Mouse (Mus musculus) heart, postnatal 36 days (tissue): Measurements from ENCODE around the gene Mapre1. TPM values are rescaled to one million over a fixed set of nuclear protein-coding genes. Genes with fewer than 3 reads are reported as not detected.
"Not testable (repeated sequence)": the region's sequence is repeated elsewhere in the genome, so short reads cannot be mapped to it uniquely, and the experiment has no call there.

Experiments used
- DNase-seq, 2 experiments: peaks; one replicate each; pipeline ENCODE4 v3.0.0; 2021 to 2022
- intact Hi-C: fragments of 180-260 bp; cut with DNase I; formaldehyde crosslinking; loops from one replicate; pipeline ENCODE4 v1.15.1; 2025
- total RNA-seq, 2 experiments: library from RNA; stranded (reverse); gene quantifications; 2 replicates each; pipeline ENCODE4 v1.2.3; 2021

Gene Mapre1
- total RNA-seq, result 10 to 100 TPM; 51.4 to 57.7 TPM

GRCm38 (mm10) chr2:153740500-153741436, at the start of gene Mapre1:
Gene Mapre1 (plus strand): TSS chr2:153741274.
- peak; percentile 99 for DNase-seq
- intact Hi-C loops, result no loop called here

DNA sequence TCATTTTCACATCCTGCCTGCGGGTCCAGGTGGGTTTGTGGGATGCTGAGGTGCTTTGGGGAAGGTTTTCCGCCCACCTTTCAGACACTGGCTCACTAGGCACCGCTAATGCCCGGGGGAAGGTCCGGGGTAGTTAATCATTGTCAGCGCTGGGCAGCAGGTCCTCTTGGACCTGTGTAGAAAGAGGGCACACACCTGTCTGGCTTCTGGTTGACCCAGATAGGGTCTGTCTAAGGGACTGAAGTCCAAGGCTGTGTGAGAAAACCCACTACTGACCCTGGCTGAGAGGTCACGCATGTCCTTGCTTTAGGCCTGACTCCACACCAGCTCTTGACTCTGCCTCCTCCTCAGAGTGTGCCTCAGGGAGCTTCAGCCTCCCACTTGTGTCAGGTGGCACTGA, 47.7 kb upstream of the Mapre1 start:
- intact Hi-C loops, DNase-seq: not testable (repeated sequence)

- peak; percentile 27 to 61 for DNase-seq
- intact Hi-C loops, result no loop called here
Measured at GRCm38 (mm10) chr2:153694462-153695085, 46.5 kb upstream of the Mapre1 start.

GRCm38 (mm10) chr2:153696352-153696751, 44.7 kb upstream of the Mapre1 start, which contains the start of gene Dnmt3c:
Gene Dnmt3c (plus strand): TSS chr2:153696652.
- intact Hi-C loops, result no loop called here
- no peak for DNase-seq

- no peak for DNase-seq
- intact Hi-C loops, result no loop called here
Measured at GRCm38 (mm10) chr2:153703389-153703788, 37.7 kb upstream of the Mapre1 start.

DNA sequence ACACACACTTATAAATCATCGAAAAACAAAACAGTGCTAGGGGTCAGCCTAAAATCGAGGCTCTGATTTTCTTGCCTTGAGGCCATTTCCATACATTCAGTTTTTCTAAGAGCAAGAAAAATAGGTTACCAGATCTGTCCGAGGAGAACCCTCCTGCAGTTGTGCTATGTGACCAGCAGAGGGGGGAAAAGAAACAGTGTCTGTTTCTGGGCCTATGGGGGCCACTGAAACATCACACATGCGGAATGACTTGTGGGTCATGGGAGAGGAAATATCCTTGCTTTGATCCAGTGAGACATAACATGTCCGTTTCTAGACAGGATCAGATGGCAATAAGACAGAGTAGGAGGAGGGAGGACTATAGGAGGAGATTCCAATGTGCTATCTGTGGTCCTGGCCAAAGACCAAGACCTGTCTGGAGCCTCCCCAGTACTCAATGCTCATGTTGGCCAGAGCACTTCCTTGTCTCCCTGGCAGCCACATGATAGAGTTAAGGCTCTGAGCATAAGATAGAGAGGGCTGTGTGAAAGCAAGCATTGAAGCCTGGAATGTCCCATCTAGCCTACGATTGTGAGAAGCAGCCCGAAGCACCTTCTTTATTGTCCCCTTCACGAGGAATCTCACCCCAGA, 30.3 kb upstream of the Mapre1 start:
- intact Hi-C loops, result loop anchor here (1.0 to 5.0 kb wide), 3 partner anchors 84 to 221 kb away; no protein-coding TSS in a partner anchor
- DNase-seq, result peak; percentile 6 to 21

GRCm38 (mm10) chr2:153712646-153713091, 28.4 kb upstream of the Mapre1 start:
- intact Hi-C loops, result loop anchor here (5.0 kb wide), 1 partner anchor 220 kb away; no protein-coding TSS in a partner anchor
- no peak for DNase-seq

DNA sequence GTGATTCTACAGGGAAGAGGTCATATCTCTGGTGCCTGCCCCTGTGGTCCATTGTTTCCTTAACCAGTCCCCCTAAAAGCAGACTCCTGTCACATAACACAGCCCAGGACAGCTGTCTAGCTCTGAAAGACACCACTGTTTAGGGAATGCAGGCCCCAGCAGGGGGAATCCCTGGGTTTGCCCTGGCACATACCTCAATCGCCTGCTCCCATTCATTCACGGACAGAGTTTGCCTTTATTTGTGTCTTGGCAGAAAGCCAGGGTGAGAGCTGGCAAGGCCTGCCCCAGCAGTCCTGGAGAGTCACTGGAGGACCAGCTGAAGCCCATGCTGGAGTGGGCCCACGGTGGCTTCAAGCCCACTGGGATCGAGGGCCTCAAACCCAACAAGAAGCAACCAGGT, 27.8 kb upstream of the Mapre1 start:
- peak in 1 of 2 experiments; percentile 8 for DNase-seq
- intact Hi-C loops, result loop anchor here (5.0 kb wide), 1 partner anchor 219 kb away; no protein-coding TSS in a partner anchor

DNA sequence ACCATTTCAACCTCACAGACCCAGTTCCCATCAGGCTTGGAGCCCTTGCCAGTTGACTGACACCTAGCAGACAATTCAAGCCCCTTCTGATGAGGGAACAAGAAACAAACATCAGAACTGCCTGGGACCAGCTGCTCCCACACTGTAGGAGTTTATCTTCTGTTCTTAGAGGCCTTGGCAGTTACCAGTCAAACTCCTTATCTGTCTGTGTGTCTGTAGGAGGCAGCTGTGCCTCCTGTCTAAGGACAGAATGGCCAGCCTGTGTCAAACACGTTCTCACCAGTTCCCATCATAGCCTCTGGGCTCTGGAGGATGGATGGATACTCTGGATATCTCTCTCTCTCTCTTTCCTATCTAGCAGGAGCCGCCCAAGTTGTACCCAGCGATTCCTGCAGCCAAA, 23.2 kb upstream of the Mapre1 start:
- DNase-seq, result not testable (repeated sequence)

DNA sequence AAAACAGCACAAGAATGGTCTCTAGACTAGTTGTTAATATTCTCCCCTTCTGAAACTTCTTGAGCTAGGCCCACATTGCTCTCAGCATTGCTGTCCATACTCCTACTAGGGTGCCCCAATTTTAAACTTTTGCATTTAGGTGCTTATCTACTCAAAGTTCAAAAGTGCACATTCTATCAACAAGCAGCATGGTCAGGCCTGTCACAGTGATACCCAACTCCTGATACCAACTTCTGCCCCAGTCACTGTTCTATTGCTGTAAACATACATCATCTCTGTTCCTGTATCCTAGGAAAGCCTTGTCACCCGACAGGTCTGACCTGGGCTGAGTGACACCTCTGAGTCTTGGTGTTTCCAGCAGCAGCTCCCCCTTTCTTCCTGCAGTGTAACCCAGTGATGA, 18.0 kb upstream of the Mapre1 start:
- intact Hi-C loops, result no loop called here
- DNase-seq, result no peak

More for the DNA sequence above, 23.2 kb upstream of the Mapre1 start:
- intact Hi-C loops, result not testable (repeated sequence)

DNA sequence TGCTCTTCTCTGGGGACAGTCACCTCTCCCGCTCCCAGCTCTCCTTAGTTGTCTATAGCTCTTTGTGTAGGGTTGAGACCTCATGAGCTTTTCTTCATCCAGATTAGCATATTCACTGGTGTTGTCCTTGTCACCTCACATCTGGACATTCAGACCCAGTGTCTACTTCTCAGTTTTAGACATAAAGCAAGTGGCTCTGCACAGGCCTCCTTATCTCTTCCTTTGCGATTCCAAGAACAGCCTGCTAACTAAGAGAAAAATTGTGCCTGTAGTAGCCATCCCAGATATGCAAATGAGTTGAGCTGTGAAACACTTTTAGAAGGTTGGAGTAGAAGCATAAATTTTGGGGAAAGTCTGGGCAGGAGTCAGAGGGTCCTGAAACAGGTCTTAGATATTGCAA, 16.6 kb upstream of the Mapre1 start:
- no peak for DNase-seq
- intact Hi-C loops, result no loop called here

- intact Hi-C loops, result no loop called here
- DNase-seq, result no peak
Measured at GRCm38 (mm10) chr2:153724871-153725270, 16.2 kb upstream of the Mapre1 start.

DNA sequence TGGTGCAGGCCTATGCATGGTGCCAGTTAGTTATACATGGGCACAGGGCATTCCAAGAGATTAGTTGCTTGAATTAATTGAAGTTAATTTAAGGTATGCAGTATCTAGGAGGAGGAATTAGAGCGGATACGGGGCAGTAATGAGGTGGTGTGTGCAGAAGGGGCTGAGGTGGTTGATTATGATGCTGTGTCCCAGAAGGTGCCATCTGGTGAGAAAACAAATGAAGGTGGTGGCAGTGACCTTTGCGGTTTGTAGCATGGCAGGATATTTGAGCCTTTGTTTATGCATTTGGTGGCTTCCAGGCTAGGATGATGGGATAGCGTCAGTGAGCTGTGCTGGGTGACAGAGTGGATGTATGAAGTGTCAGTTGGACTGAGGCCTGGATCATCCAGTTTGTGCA, 15.8 kb upstream of the Mapre1 start:
- intact Hi-C loops, result no loop called here
- no peak for DNase-seq

DNA sequence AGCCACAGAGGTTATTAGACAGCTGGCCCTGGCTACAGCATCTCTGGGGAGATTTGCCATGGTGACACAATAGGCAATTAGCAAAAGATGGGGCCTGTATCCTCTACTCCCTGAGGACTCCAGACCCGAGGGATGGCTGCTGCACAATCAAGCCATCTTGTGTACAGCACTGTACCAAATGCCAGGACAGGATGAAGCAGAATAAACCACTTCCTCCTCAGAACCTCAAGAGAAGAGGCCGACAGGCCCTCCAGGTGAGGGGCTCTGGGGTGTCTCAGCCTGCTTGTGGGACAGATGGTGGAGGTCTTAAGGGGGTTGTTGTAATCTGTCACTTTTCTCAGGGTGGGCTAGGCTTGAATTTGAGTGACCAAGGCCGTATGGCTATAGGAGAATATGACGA, 7.0 kb upstream of the Mapre1 start:
- no peak for DNase-seq

DNA sequence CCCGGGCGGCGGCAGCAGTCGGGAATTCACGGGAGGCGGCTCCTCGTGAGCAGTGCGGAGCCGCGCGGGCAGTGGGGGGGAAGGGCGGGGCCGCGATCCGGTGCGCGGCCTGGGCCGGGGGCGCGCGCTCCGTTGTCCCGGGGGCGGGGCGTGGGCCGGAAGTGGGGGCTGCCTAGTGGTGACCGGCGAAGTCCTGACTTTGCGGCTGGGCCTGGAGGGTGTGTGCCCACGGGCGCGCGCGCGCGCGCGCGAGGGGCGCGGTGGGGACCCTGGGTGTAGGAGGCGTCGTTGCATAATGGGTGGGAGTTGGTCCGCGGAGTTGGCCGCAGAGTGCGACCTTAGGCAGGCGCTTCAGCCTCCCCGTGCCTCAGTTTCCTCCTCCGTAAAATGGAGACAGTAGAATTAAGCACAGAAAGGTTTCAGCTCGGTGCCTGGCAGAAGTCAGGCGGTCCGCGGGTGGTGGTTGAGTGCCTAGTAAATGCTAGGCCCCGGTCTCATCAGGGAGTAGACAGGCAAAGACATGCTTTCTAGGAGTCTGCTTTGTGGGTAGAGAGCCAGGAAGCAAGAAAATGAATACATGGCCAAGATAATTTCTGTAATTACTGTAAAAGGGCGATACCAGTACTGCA, 477 bp downstream of the Mapre1 start:
- intact Hi-C loops, result no loop called here
- no peak for DNase-seq

More for the DNA sequence above, 7.0 kb upstream of the Mapre1 start:
- intact Hi-C loops, result no loop called here

DNA sequence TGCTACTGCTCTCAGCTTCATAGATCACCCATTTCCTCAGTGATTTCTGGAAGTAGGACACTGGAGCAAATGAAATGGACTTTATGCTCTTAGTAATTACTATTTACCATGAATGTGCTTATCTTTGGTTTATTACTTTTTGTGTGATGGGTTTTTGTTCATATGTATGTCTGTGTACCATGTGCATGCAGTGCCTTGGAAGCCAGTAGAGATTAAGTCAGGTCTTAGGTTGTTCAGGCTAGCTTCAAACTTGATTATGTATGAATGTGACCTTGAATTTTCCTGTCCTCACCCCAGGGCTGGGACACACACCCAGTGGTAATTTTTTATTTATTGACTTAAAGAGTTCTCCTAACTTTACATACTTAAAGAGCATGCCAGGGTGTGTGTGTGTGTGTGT, 6.9 kb downstream of the Mapre1 start:
- no peak for DNase-seq
- intact Hi-C loops, result no loop called here

DNA sequence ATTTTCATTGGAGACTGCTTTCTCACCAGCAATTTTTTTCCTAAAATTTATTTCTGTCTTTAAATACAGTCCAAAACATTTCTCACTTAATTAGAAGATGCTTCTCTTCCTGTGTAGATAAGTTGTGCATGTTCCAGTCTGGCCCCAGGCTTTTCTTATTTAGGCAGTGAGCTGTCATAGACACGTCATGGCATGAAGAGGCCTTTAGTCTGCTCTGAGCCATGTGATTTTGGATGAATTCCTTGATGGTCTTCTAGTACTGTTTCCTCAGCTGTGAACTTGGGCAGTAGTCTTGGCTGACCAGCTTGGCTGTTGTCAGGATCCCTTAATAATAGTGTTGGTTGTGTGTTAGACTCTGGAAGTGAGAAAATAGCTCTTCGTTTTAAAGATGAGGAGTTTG, 9.3 kb downstream of the Mapre1 start:
- no peak for DNase-seq
- intact Hi-C loops, result no loop called here

- intact Hi-C loops, result no loop called here
- no peak for DNase-seq
Measured at GRCm38 (mm10) chr2:153762121-153762520, 21.0 kb downstream of the Mapre1 start.

GRCm38 (mm10) chr2:153767484-153767883, 26.4 kb downstream of the Mapre1 start:
- intact Hi-C loops, result no loop called here
- DNase-seq, result no peak

- no peak for DNase-seq
- intact Hi-C loops, result no loop called here
Measured at GRCm38 (mm10) chr2:153768881-153769280, 27.8 kb downstream of the Mapre1 start.

- intact Hi-C loops, result no loop called here
- DNase-seq, result no peak
Measured at GRCm38 (mm10) chr2:153772950-153773349, 31.9 kb downstream of the Mapre1 start.
